Mouse (Mus musculus): ENCODE data around the gene Stat2. TPM values are rescaled to one million over a fixed set of nuclear protein-coding genes. Genes with fewer than 3 reads are reported as not detected.
"Not testable (repeated sequence)": the region's sequence is repeated elsewhere in the genome, so short reads cannot be mapped to it uniquely, and the experiment has no call there.

Stat2 gene
- polyA plus RNA-seq, 1 experiment from 2014 or later: 13.8 TPM

- ATAC-seq (ENCODE audit: insufficient read depth) (no peak), DNase-seq (no peak)
- Histone ChIP-seq H3K36me3 (ENCODE audit: insufficient read depth) (no peaks in the 10 kb centered on the region), H3K9ac (no peak overlapping the region), H3K4me1 (ENCODE audit: insufficient read depth) (no peaks in the 10 kb centered on the region), H3K27me3 (ENCODE audit: insufficient read depth, low read length) (no peaks in the 10 kb centered on the region), H3K9me3 (ENCODE audit: low read depth, low read length) (no peaks in the 10 kb centered on the region), H3K4me3 (ENCODE audit: low read depth, low read length) (no peak overlapping the region), H3K27ac (ENCODE audit: low read depth) (no peak overlapping the region), H3K4me2 (no peak overlapping the region)
- WGBS: 74% methylated on average over 4 of the region's 4 CpGs
- no peak for TF ChIP-seq CTCF (IDR thresholded peaks at IDR 0.05; ENCODE audit: low read depth)
These were observed 11.4 kb upstream of the Stat2 start for GRCm38 (mm10) chr10:128258953-128259352.

- Histone ChIP-seq H3K9me3 (ENCODE audit: low read depth, low read length) (no peaks in the 10 kb centered on the region), H3K4me1 (ENCODE audit: insufficient read depth) (no peaks in the 10 kb centered on the region), H3K4me3 (ENCODE audit: low read depth, low read length) (no peak overlapping the region), H3K27me3 (ENCODE audit: insufficient read depth, low read length) (no peaks in the 10 kb centered on the region), H3K27ac (ENCODE audit: low read depth) (no peak overlapping the region), H3K9ac (no peak overlapping the region), H3K36me3 (ENCODE audit: insufficient read depth) (no peaks in the 10 kb centered on the region), H3K4me2 (no peak overlapping the region)
- DNase-seq (no peak), ATAC-seq (ENCODE audit: insufficient read depth) (no peak)
- TF ChIP-seq CTCF (IDR thresholded peaks at IDR 0.05; ENCODE audit: low read depth): no peak
- 81% methylated on average over 5 of the region's 5 CpGs for WGBS
These were observed 10.4 kb upstream of the Stat2 start for GRCm38 (mm10) chr10:128259946-128260345.

- not testable (repeated sequence) for H3K4me3 ChIP-seq (ENCODE audit: low read depth, low read length); H3K9ac ChIP-seq; DNase-seq; H3K4me2 ChIP-seq; ATAC-seq (ENCODE audit: insufficient read depth); H3K4me1 ChIP-seq (ENCODE audit: insufficient read depth); H3K9me3 ChIP-seq (ENCODE audit: low read depth, low read length); H3K27ac ChIP-seq (ENCODE audit: low read depth); H3K36me3 ChIP-seq (ENCODE audit: insufficient read depth); H3K27me3 ChIP-seq (ENCODE audit: insufficient read depth, low read length)
- 70% methylated on average over 7 of the region's 7 CpGs for WGBS
These were observed 10.0 kb upstream of the Stat2 start for GRCm38 (mm10) chr10:128260376-128260775.

DNA sequence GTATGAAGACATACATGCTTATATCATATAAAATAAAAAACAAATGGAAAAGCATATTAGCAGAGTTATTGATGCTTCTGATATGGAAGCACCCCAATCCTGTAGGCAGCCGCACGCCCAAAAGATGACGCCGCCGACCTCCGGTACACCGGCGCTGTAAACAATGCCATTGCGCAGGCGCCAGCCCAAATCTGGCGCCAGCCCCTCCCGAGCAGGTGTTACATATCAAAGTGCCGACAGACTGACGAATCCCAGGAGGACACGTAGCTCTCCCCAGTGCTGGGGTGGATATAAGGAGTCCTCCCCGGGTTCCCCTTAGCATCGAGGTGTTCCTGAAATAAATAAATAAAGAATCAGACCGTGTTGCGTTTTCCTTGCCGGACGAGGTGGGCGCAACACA, 8.1 kb upstream of the Stat2 start:
- no peak overlapping the region for H3K4me3 ChIP-seq (ENCODE audit: low read depth, low read length)
- no peak for ATAC-seq (ENCODE audit: insufficient read depth)
- 62% methylated on average over 22 of the region's 22 CpGs for WGBS

DNA sequence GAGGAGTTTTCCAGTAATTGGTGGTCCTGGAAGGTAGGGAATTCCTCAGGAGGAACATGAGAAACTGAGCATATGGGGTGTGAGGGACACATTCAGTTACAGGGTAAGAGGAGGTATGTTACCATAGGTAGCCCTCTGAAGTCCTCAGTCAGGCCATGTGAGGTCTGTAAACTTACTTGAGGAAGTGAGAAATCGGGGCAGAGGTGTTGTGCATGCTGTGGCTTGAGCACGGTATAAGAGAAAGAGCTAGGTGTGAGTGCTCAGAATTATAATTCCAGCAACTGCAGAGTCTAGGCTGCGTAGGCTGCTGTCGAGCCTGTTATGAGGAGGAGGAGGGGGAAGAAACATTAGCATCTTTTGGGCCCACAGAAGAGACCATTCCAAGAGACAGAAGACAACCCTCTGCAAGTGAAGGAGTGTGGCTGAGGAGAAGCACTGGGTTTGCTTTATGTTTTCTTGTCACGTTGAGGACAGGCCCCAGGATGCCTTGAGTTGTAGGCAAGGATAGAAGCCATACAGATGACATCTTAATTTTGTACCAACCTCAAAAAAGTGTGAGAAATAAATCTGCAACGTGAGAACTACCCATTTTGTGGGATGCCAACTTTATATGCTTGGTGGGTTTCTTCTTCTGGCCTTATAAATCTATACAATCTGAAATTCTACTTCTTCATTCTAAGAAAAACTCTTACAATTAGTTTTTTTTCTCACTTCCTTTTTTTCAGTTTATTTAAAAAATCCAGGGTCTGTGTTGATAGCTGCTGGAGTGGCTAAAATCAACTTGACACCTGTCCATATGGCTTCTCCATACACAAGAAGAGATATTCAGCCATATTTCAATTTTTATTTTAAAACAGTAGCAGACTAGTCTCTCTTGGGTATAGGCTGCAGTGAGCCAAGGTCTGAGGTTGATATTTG, 6.7 kb upstream of the Stat2 start:
- Histone ChIP-seq H3K4me3 (ENCODE audit: low read depth, low read length) (no peak overlapping the region), H3K27ac (ENCODE audit: low read depth) (no peak overlapping the region), H3K36me3 (ENCODE audit: insufficient read depth) (no peaks in the 10 kb centered on the region), H3K4me2 (no peak overlapping the region), H3K9ac (no peak overlapping the region), H3K9me3 (ENCODE audit: low read depth, low read length) (no peaks in the 10 kb centered on the region), H3K4me1 (ENCODE audit: insufficient read depth) (no peaks in the 10 kb centered on the region), H3K27me3 (ENCODE audit: insufficient read depth, low read length) (no peaks in the 10 kb centered on the region)
- DNase-seq (no peak), ATAC-seq (ENCODE audit: insufficient read depth) (no peak)
- 75% methylated on average over 6 of the region's 6 CpGs for WGBS
- no peak for TF ChIP-seq CTCF (IDR thresholded peaks at IDR 0.05; ENCODE audit: low read depth)

More for the DNA sequence above, 8.1 kb upstream of the Stat2 start:
- no peak for DNase-seq
- Histone ChIP-seq H3K36me3 (ENCODE audit: insufficient read depth) (no peaks in the 10 kb centered on the region), H3K27ac (ENCODE audit: low read depth) (no peak overlapping the region), H3K9ac (no peak overlapping the region), H3K9me3 (ENCODE audit: low read depth, low read length) (no peaks in the 10 kb centered on the region), H3K4me1 (ENCODE audit: insufficient read depth) (no peaks in the 10 kb centered on the region), H3K27me3 (ENCODE audit: insufficient read depth, low read length) (no peaks in the 10 kb centered on the region), H3K4me2 (no peak overlapping the region)
- TF ChIP-seq CTCF (IDR thresholded peaks at IDR 0.05; ENCODE audit: low read depth): no peak

- no peaks in the 10 kb centered on the region for H3K27me3 ChIP-seq (ENCODE audit: insufficient read depth, low read length)
- no peaks in the 10 kb centered on the region for H3K36me3 ChIP-seq (ENCODE audit: insufficient read depth)
- H3K9me3 ChIP-seq (ENCODE audit: low read depth, low read length): no peaks in the 10 kb centered on the region
- no peak within 1 kb of the TSS for H3K4me2 ChIP-seq
- 54% methylated on average over 6 of the region's 6 CpGs for WGBS
- H3K27ac ChIP-seq (ENCODE audit: low read depth): no peak within 1 kb of the TSS
- no peaks in the 10 kb centered on the region for H3K4me1 ChIP-seq (ENCODE audit: insufficient read depth)
- no peak for TF ChIP-seq CTCF (IDR thresholded peaks at IDR 0.05; ENCODE audit: low read depth)
- H3K4me3 ChIP-seq (ENCODE audit: low read depth, low read length): no peak within 1 kb of the TSS
- no peak within 1 kb of the TSS for H3K9ac ChIP-seq
- DNase-seq (no peak), ATAC-seq (ENCODE audit: insufficient read depth) (no peak)
These were observed 2.0 kb upstream of the Stat2 start, which contains the start of gene Apof for GRCm38 (mm10) chr10:128268371-128268770. Apof (plus strand) TSS chr10:128268671.

- WGBS: 86% methylated on average over 16 of the region's 16 CpGs
These were observed 1.0 kb upstream of the Stat2 start for GRCm38 (mm10) chr10:128269206-128269910.

More at GRCm38 (mm10) chr10:128269206-128269910, 1.0 kb upstream of the Stat2 start:
- Histone ChIP-seq H3K4me3 (ENCODE audit: low read depth, low read length) (no peak overlapping the region), H3K4me1 (ENCODE audit: insufficient read depth) (no peaks in the 10 kb centered on the region), H3K27me3 (ENCODE audit: insufficient read depth, low read length) (no peaks in the 10 kb centered on the region), H3K36me3 (ENCODE audit: insufficient read depth) (no peaks in the 10 kb centered on the region), H3K9me3 (ENCODE audit: low read depth, low read length) (no peaks in the 10 kb centered on the region), H3K27ac (ENCODE audit: low read depth) (no peak overlapping the region), H3K4me2 (peak overlapping the region; percentile 77), H3K9ac (no peak overlapping the region)
- TF ChIP-seq CTCF (IDR thresholded peaks at IDR 0.05; ENCODE audit: low read depth): no peak
- DNase-seq (no peak), ATAC-seq (ENCODE audit: insufficient read depth) (no peak)

Measured in lung, embryonic 14.5 days (tissue).